Mouse (Mus musculus): Measurements from ENCODE around the gene Lrp2. TPM values are rescaled to one million over a fixed set of nuclear protein-coding genes. Genes with fewer than 3 reads are reported as not detected.

Gene Lrp2
- total and polyA plus RNA-seq, 3 experiments = 0.01 TPM; not detected in 2

- TF ChIP-seq MYC (IDR thresholded peaks at IDR 0.05; ENCODE audit: low read depth, low read length) (no peak), SIN3A (IDR thresholded peaks at IDR 0.05; ENCODE audit: low read length) (no peak)
Measured at GRCm38 (mm10) chr2:69612237-69612636, 26.4 kb upstream of the Lrp2 start (continued).

- no peaks in the 10 kb centered on the region for H3K79me2 ChIP-seq (ENCODE audit: control insufficient read depth, insufficient read depth, low read length, poor library complexity)
- no peaks in the 10 kb centered on the region; a peak in 1 of 4 replicates for H3K27me3 ChIP-seq (ENCODE audit: control insufficient read depth in 1 of 2, insufficient read depth in 2 of 2, low read length in 2 of 2)
- H3K4me1 ChIP-seq (ENCODE audit: control insufficient read depth in 1 of 2, insufficient read depth in 2 of 2, low read length in 2 of 2) = no peaks in the 10 kb centered on the region
- no peaks in the 10 kb centered on the region for H3K36me3 ChIP-seq (ENCODE audit: control insufficient read depth in 1 of 2, insufficient read depth in 2 of 2, low read length in 2 of 2)
- no peak for DNase-seq (ENCODE audit: low read depth, low spot score)
- no peaks in the 10 kb centered on the region for H3K9me3 ChIP-seq (replicated peaks; ENCODE audit: insufficient read depth, low read length)
- no peak overlapping the region for H3K4me3 ChIP-seq (ENCODE audit: control insufficient read depth in 1 of 2, insufficient read depth in 1 of 2, low read depth in 2 of 2, low read length in 2 of 2)
- TF ChIP-seq NELFE (IDR thresholded peaks at IDR 0.05; ENCODE audit: low read depth, low read length) (no peak), MXI1 (IDR thresholded peaks at IDR 0.05; ENCODE audit: low read depth, low read length) (no peak)
- H3K27ac ChIP-seq (ENCODE audit: control insufficient read depth, low read depth, low read length) = no peak overlapping the region
- no peak overlapping the region for H3K9ac ChIP-seq (ENCODE audit: control insufficient read depth, low read depth, low read length, poor library complexity, severe bottlenecking)
Measured at GRCm38 (mm10) chr2:69606621-69607020, 20.8 kb upstream of the Lrp2 start.

- Histone ChIP-seq H3K36me3 (ENCODE audit: control insufficient read depth in 1 of 2, insufficient read depth in 2 of 2, low read length in 2 of 2) (no peaks in the 10 kb centered on the region), H3K4me3 (ENCODE audit: control insufficient read depth in 1 of 2, insufficient read depth in 1 of 2, low read depth in 2 of 2, low read length in 2 of 2) (no peak overlapping the region), H3K27me3 (ENCODE audit: control insufficient read depth in 1 of 2, insufficient read depth in 2 of 2, low read length in 2 of 2) (no peaks in the 10 kb centered on the region; a peak in 1 of 4 replicates), H3K4me1 (ENCODE audit: control insufficient read depth in 1 of 2, insufficient read depth in 2 of 2, low read length in 2 of 2) (no peaks in the 10 kb centered on the region), H3K79me2 (ENCODE audit: control insufficient read depth, insufficient read depth, low read length, poor library complexity) (no peaks in the 10 kb centered on the region), H3K27ac (ENCODE audit: control insufficient read depth, low read depth, low read length) (no peak overlapping the region), H3K9me3 (replicated peaks; ENCODE audit: insufficient read depth, low read length) (no peaks in the 10 kb centered on the region), H3K9ac (ENCODE audit: control insufficient read depth, low read depth, low read length, poor library complexity, severe bottlenecking) (no peak overlapping the region)
- TF ChIP-seq ZMIZ1 (IDR thresholded peaks at IDR 0.05; ENCODE audit: low read depth, low read length) (no peak), MYB (IDR thresholded peaks at IDR 0.05; ENCODE audit: low read depth, low read length) (no peak), MAX (IDR thresholded peaks at IDR 0.05; ENCODE audit: low read length) (no peak), TBP (IDR thresholded peaks at IDR 0.05; ENCODE audit: low read depth, low read length) (no peak), BHLHE40 (IDR thresholded peaks at IDR 0.05; ENCODE audit: borderline replicate concordance, low read depth, low read length) (no peak), RAD21 (IDR thresholded peaks at IDR 0.05; ENCODE audit: low read depth, low read length) (no peak), CHD2 (IDR thresholded peaks at IDR 0.05; ENCODE audit: low read length) (no peak), E2F4 (IDR thresholded peaks at IDR 0.05; ENCODE audit: borderline replicate concordance, low read depth, low read length) (no peak), GATA1 (IDR thresholded peaks at IDR 0.05; ENCODE audit: low read depth, low read length) (no peak), RCOR1 (IDR thresholded peaks at IDR 0.05; ENCODE audit: low read depth, low read length) (no peak), UBTF (IDR thresholded peaks at IDR 0.05; ENCODE audit: borderline replicate concordance, insufficient read depth, low read depth, low read length) (no peak), NRF1 (IDR thresholded peaks at IDR 0.05; ENCODE audit: insufficient read depth, low read depth, low read length, poor library complexity, severe bottlenecking) (no peak), ZNF384 (IDR thresholded peaks at IDR 0.05; ENCODE audit: low read depth, low read length) (no peak), ELF1 (IDR thresholded peaks at IDR 0.05; ENCODE audit: low read depth, low read length) (no peak), SIN3A (IDR thresholded peaks at IDR 0.05; ENCODE audit: low read length) (no peak)
- no peak for DNase-seq (ENCODE audit: low read depth, low spot score)
Measured at GRCm38 (mm10) chr2:69603726-69604393, 18.0 kb upstream of the Lrp2 start.

Measured in MEL (cell line).